Mouse (Mus musculus) liver, postnatal 0 days (tissue): ENCODE data around the gene Tppp.

Source experiments
- CTCF ChIP-seq: sonication (generic); IDR thresholded peaks from 2 replicates; pipeline ENCODE4 v1.5.1; 2016; ENCODE audit warnings: antibody characterized with exemption, low read depth
- EP300 ChIP-seq: IDR thresholded peaks from 2 replicates; pipeline ENCODE4 v1.6.1; 2016; ENCODE audit warnings: antibody characterized with exemption, low read depth, mild to moderate bottlenecking

DNA sequence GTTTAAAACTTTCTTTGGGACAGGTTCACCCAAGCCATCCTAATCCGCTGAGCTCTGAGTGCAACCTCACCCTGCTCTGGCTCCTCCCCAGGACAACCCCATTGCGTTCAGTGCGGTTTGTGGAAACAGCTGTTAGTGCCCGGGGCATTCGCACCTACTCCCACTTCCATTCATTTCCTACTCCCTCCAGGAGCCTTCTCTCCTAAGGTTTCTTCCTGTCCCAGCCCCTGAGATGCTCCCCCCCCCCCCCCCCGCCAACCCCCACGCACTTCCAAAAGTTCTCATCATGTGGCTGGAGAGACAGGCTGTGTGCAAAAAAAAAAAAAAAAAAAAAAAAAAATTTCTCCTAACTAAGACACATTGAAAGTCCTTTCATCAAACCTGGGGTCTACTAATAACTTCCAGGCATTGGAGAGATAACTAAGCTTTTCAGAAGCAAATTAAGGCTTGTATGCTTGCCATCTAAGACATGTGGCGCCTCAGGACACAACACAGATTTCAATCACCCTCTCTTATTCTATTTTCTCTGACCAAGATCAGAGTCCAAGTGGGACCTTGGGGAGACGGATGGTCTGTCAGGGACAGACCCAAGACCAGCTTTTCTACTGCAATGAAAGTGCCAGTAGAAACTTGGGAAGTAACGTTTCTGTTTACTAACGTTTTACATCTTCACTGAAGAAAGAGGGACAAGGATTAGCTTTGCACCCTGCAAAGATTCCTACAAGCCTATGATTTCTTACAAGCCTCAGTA is 53.3 kb downstream of the Tppp start:
- no peak for TF ChIP-seq CTCF
- no peak for TF ChIP-seq EP300
